Mouse (Mus musculus) liver, postnatal 0 days (tissue): ENCODE measurements around the gene Ppa2.

Source experiments
- CTCF ChIP-seq: sonication (generic); IDR thresholded peaks from 2 replicates; pipeline ENCODE4 v1.5.1; 2016; ENCODE audit warnings: antibody characterized with exemption, low read depth
- EP300 ChIP-seq: IDR thresholded peaks from 2 replicates; pipeline ENCODE4 v1.6.1; 2016; ENCODE audit warnings: antibody characterized with exemption, low read depth, mild to moderate bottlenecking

DNA sequence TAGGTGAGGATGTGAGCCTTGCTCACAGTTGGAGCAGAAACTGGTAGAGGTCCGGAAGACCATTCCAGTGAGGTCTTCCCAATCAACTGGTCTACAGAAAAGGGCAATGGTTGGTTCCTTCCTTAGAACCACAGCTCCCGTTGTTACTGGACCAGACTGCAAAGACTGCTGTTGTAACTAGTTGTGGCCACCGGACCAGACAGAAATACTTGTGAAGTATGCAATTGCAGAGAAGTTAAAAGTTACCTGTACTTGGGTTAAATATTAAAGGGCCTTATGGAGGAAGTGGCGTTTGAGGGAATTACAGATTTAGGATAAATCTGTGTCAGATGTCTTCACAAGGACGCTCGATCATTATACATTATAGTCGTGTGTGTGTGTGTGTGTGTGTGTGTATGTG, 551 bp upstream of the Ppa2 start:
- TF ChIP-seq CTCF: no peak
- no peak for TF ChIP-seq EP300
